ENCODE assay signal across 15 mouse cellular contexts in the genomic region with DNA sequence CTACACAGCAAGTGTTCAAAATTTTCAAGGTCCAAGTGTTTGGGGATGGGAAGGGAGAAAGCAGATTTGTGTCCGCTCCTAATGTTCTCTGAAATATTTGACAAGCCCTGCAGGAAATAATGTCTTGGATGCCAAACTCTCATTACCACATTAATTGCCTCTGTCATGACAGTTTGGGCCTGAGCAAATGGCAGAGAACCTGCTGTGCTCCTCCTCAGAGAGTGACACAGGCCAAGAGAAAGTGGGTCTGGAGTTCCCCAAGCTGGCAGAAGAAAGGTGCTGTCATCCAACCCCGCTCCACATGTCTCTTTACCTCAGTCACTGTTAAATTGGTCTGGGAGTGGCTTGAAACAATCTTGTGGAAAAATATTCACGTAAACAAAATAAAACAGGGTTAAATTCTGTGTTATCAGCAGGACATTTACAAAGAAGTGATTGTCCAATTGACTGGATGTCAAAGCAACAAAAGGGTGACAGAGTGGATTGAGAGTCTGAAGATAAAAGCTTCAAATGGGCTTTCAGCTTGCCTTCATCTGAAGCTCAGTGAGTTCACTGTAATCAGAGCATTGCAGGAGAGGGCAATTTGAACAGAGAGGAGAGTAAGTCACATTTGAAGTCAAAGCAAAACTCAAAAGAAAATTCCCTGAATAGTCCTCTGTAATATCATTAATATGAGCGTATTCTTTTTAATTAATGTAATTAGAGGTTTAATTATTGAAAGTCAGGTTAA.
A peak's percentile ranks its signal among the peaks of the same experiment; 100 is the strongest.
DNase-seq lines count a peak whose midpoint lies in the region; ATAC-seq and TF ChIP-seq lines count a peak whose summit lies in the region.
"Had no signal": no experiment of that assay in that cellular context is flagged by ENCODE, and none has a peak within 500 bp of the region (broad histone marks: within the 10 kb centered on the region; RNA-seq: fewer than 3 reads in every experiment).

No protein-coding gene starts in this region.

- no peak overlapping the region for H3K4me2 ChIP-seq in forebrain, embryonic 12.5 days
- no peak overlapping the region for H3K4me2 ChIP-seq in neural tube, embryonic 11.5 days (ENCODE audit: low read depth)
- H3K4me2 ChIP-seq in forebrain, postnatal 0 days (ENCODE audit: low read depth) = no peak overlapping the region
- H3K4me2 ChIP-seq in intestine, embryonic 16.5 days (ENCODE audit: low read depth, low read length) = no peak overlapping the region
- no peak overlapping the region for H3K4me2 ChIP-seq in kidney, embryonic 15.5 days
- H3K4me2 ChIP-seq: neural tube, embryonic 13.5 days had no signal

- H3K4me3 ChIP-seq in forebrain, embryonic 12.5 days (replicated peaks) = no peak overlapping the region
- no peak overlapping the region for H3K4me3 ChIP-seq in forebrain, embryonic 10.5 days
- H3K4me3 ChIP-seq in neural tube, embryonic 11.5 days (ENCODE audit: low read depth, low read length) = no peak overlapping the region
- H3K4me3 ChIP-seq in forebrain, postnatal 0 days (ENCODE audit: low read depth, low read length) = no peak overlapping the region
- no peak overlapping the region for H3K4me3 ChIP-seq in intestine, embryonic 16.5 days (ENCODE audit: low read length)
- no peak overlapping the region for H3K4me3 ChIP-seq in kidney, embryonic 15.5 days (replicated peaks)
- H3K4me3 ChIP-seq: neural tube, embryonic 13.5 days had no signal

- no peaks in the 10 kb centered on the region for H3K9me3 ChIP-seq in forebrain, embryonic 12.5 days
- no peaks in the 10 kb centered on the region for H3K9me3 ChIP-seq in forebrain, embryonic 10.5 days
- no peaks in the 10 kb centered on the region for H3K9me3 ChIP-seq in neural tube, embryonic 11.5 days (ENCODE audit: control insufficient read depth, low read length)
- no peaks in the 10 kb centered on the region for H3K9me3 ChIP-seq in forebrain, postnatal 0 days (ENCODE audit: low read length)
- H3K9me3 ChIP-seq in intestine, embryonic 16.5 days (ENCODE audit: control insufficient read depth, low read length) = no peaks in the 10 kb centered on the region
- no peaks in the 10 kb centered on the region for H3K9me3 ChIP-seq in kidney, embryonic 15.5 days (replicated peaks)
- H3K9me3 ChIP-seq: neural tube, embryonic 13.5 days had no signal

- H3K27ac ChIP-seq in forebrain, embryonic 12.5 days = no peak overlapping the region
- no peak overlapping the region for H3K27ac ChIP-seq in forebrain, embryonic 10.5 days
- H3K27ac ChIP-seq in neural tube, embryonic 11.5 days (ENCODE audit: low read depth, low read length) = no peak overlapping the region
- no peak overlapping the region for H3K27ac ChIP-seq in forebrain, postnatal 0 days (ENCODE audit: low read depth, low read length)
- H3K27ac ChIP-seq in intestine, embryonic 16.5 days (ENCODE audit: low read length) = no peak overlapping the region
- no peak overlapping the region for H3K27ac ChIP-seq in kidney, embryonic 15.5 days
- H3K27ac ChIP-seq: kidney, postnatal 0 days; neural tube, embryonic 13.5 days had no signal

- WGBS in forebrain, embryonic 12.5 days = 30% methylated on average over 4 of the region's 4 CpGs
- WGBS in forebrain, embryonic 10.5 days = 46% methylated on average over 4 of the region's 4 CpGs
- WGBS in neural tube, embryonic 11.5 days = 26% methylated on average over 4 of the region's 4 CpGs
- 26% methylated on average over 4 of the region's 4 CpGs for WGBS in forebrain, postnatal 0 days
- 58% methylated on average over 4 of the region's 4 CpGs for WGBS in intestine, embryonic 16.5 days
- 72% methylated on average over 4 of the region's 4 CpGs for WGBS in kidney, embryonic 15.5 days

- H3K36me3 ChIP-seq in forebrain, embryonic 12.5 days (replicated peaks) = no peaks in the 10 kb centered on the region
- no peaks in the 10 kb centered on the region for H3K36me3 ChIP-seq in forebrain, embryonic 10.5 days (replicated peaks)
- H3K36me3 ChIP-seq in neural tube, embryonic 11.5 days (ENCODE audit: control insufficient read depth, insufficient read depth, low read length) = no peaks in the 10 kb centered on the region
- H3K36me3 ChIP-seq in forebrain, postnatal 0 days (ENCODE audit: insufficient read depth) = no peaks in the 10 kb centered on the region
- no peaks in the 10 kb centered on the region for H3K36me3 ChIP-seq in intestine, embryonic 16.5 days (ENCODE audit: control insufficient read depth, insufficient read depth, low read length)
- no peaks in the 10 kb centered on the region for H3K36me3 ChIP-seq in kidney, embryonic 15.5 days
- H3K36me3 ChIP-seq: neural tube, embryonic 13.5 days had no signal

- H3K4me1 ChIP-seq in forebrain, embryonic 12.5 days = peaks cover 6% of the 10 kb centered on the region; the same call in 1 of the 2 replicates
- peaks cover 12% of the 10 kb centered on the region for H3K4me1 ChIP-seq in forebrain, embryonic 10.5 days
- no peaks in the 10 kb centered on the region for H3K4me1 ChIP-seq in neural tube, embryonic 11.5 days (ENCODE audit: control insufficient read depth, insufficient read depth, low read length)
- no peaks in the 10 kb centered on the region for H3K4me1 ChIP-seq in forebrain, postnatal 0 days (ENCODE audit: insufficient read depth)
- H3K4me1 ChIP-seq in intestine, embryonic 16.5 days (ENCODE audit: control insufficient read depth, insufficient read depth, low read length) = no peaks in the 10 kb centered on the region
- H3K4me1 ChIP-seq in kidney, embryonic 15.5 days = no peaks in the 10 kb centered on the region

- no peak for TF ChIP-seq CTCF in forebrain, postnatal 0 days (IDR thresholded peaks at IDR 0.05; ENCODE audit: low read depth)

- H3K9ac ChIP-seq in forebrain, embryonic 12.5 days = no peak overlapping the region
- H3K9ac ChIP-seq in neural tube, embryonic 11.5 days (ENCODE audit: low read length) = no peak overlapping the region
- no peak overlapping the region for H3K9ac ChIP-seq in forebrain, postnatal 0 days
- H3K9ac ChIP-seq in intestine, embryonic 16.5 days (ENCODE audit: low read depth, low read length) = no peak overlapping the region
- no peak overlapping the region for H3K9ac ChIP-seq in kidney, embryonic 15.5 days
- H3K9ac ChIP-seq: neural tube, embryonic 13.5 days had no signal

- no peaks in the 10 kb centered on the region for H3K27me3 ChIP-seq in forebrain, embryonic 12.5 days
- H3K27me3 ChIP-seq in forebrain, embryonic 10.5 days (ENCODE audit: poor library complexity, severe bottlenecking) = peaks cover 4% of the 10 kb centered on the region; the same call in 1 of the 2 replicates
- H3K27me3 ChIP-seq in neural tube, embryonic 11.5 days (ENCODE audit: control insufficient read depth, insufficient read depth, low read length) = no peaks in the 10 kb centered on the region
- H3K27me3 ChIP-seq in forebrain, postnatal 0 days (ENCODE audit: insufficient read depth, low read length) = no peaks in the 10 kb centered on the region
- H3K27me3 ChIP-seq in intestine, embryonic 16.5 days (replicated peaks; ENCODE audit: control insufficient read depth, insufficient read depth, low read length) = no peaks in the 10 kb centered on the region
- H3K27me3 ChIP-seq in kidney, embryonic 15.5 days = no peaks in the 10 kb centered on the region
- H3K27me3 ChIP-seq: neural tube, embryonic 13.5 days had no signal

- ATAC-seq in forebrain, embryonic 12.5 days (ENCODE audit: low FRiP score) = peak; percentile 44; the same call in 1 of the 2 replicates
- 0 out of 2 replicates have a peak, but pooled peaks have one; percentile 32 for ATAC-seq in neural tube, embryonic 11.5 days (ENCODE audit: insufficient read depth, low FRiP score, low TSS enrichment)
- peak; percentile 51; the same call in 1 of the 2 replicates for ATAC-seq in forebrain, postnatal 0 days
- no peak for ATAC-seq in intestine, embryonic 16.5 days
- ATAC-seq in kidney, embryonic 15.5 days (replicated peaks; ENCODE audit: low FRiP score) = no peak

- DNase-seq in forebrain, embryonic 10.5 days (ENCODE audit: extremely low spot score, low spot score) = no peak
- DNase-seq in neural tube, embryonic 11.5 days (ENCODE audit: low spot score) = peak; percentile 28
- DNase-seq in neural tube, embryonic 10.5 days (ENCODE audit: extremely low spot score, low spot score) = no peak
- DNase-seq in forebrain, postnatal 0 days = peak; percentile 14
- DNase-seq in ovary, adult 18-20 months (ENCODE audit: low spot score) = no peak
- DNase-seq: gastrocnemius, postnatal 36 days; liver; lung, adult 18-20 months; lung, postnatal 36 days; midbrain, embryonic 14.5 days had no signal

Comparison
In these comparisons a context has a peak if more than half of its experiments do, and no peak if none do; other contexts are left out.
1. DNase-seq: peak in neural tube, embryonic 11.5 days (single experiment) and forebrain, postnatal 0 days (single experiment); none in forebrain, embryonic 10.5 days (single experiment), neural tube, embryonic 10.5 days (single experiment) and ovary, adult 18-20 months (single experiment).
2. ATAC-seq: peak in forebrain, embryonic 12.5 days (single experiment), neural tube, embryonic 11.5 days (single experiment) and forebrain, postnatal 0 days (single experiment); none in intestine, embryonic 16.5 days (single experiment) and kidney, embryonic 15.5 days (single experiment).